Mouse (Mus musculus) heart, embryonic 13.5 days (tissue): ENCODE measurements around the gene Gm7534. TPM values are rescaled to one million over a fixed set of nuclear protein-coding genes. Genes with fewer than 3 reads are reported as not detected.

Experiments
- ATAC-seq: fragments of 200-750 bp; cut with Nextera tagmentation; 2 replicates; pipeline ENCODE4 v1.8.0; 2017; ENCODE audit warnings: moderate TSS enrichment; ENCODE audit not compliant: insufficient number of reproducible peaks, low FRiP score, low TSS enrichment; ENCODE audit errors: extremely low read depth
- H3K27ac ChIP-seq: fragments of 300-500 bp; sonication (generic); replicated peaks from 2 replicates; pipeline ENCODE4 v1.5.1; 2015; ENCODE audit warnings: moderate library complexity, mild to moderate bottlenecking, inconsistent platforms
- H3K27me3 ChIP-seq: fragments of 300-500 bp; sonication (generic); replicated peaks from 2 replicates; pipeline ENCODE4 v1.6.1; 2015; ENCODE audit warnings: mild to moderate bottlenecking, inconsistent platforms
- H3K36me3 ChIP-seq: fragments of 300-500 bp; sonication (generic); 2 replicates; pipeline ENCODE4 v1.6.1; 2015; ENCODE audit warnings: mild to moderate bottlenecking, inconsistent platforms
- H3K4me1 ChIP-seq: fragments of 300-500 bp; sonication (generic); 2 replicates; pipeline ENCODE4 v1.6.1; 2015; ENCODE audit warnings: inconsistent platforms
- H3K4me2 ChIP-seq: fragments of 300-500 bp; sonication (generic); 2 replicates; pipeline ENCODE4 v1.6.1; 2015; ENCODE audit warnings: inconsistent platforms, mild to moderate bottlenecking, moderate library complexity
- H3K4me3 ChIP-seq: fragments of 300-500 bp; sonication (generic); 2 replicates; pipeline ENCODE4 v1.5.1; 2015; ENCODE audit warnings: moderate library complexity, mild to moderate bottlenecking, inconsistent platforms
- H3K9ac ChIP-seq: fragments of 300-500 bp; sonication (generic); 2 replicates; pipeline ENCODE4 v1.6.1; 2015; ENCODE audit warnings: inconsistent platforms, mild to moderate bottlenecking, moderate library complexity
- H3K9me3 ChIP-seq: fragments of 300-500 bp; sonication (generic); 2 replicates; pipeline ENCODE4 v1.6.1; 2016; ENCODE audit warnings: inconsistent platforms
- WGBS: fragments of 180-500 bp; shearing (Covaris S2); methylation state at CpG from one replicate; pipeline ENCODE4 v1.1.7; 2015; ENCODE audit warnings: mixed read lengths; 5-methylcytosine and 5-hydroxymethylcytosine counted together
- polyA plus RNA-seq: library from polyadenylated mRNA; unstranded; fragments of >200 nt; fragmentation: Nextera tagmentation; extraction: Ambion mirVana; gene quantifications from 2 replicates; pipeline ENCODE4 v1.2.1, GENCODE M21; 2015

Gene Gm7534
- polyA plus RNA-seq, 1 experiment from 2014 or later = not detected

- Histone ChIP-seq H3K36me3 (no peaks in the 10 kb centered on the region), H3K9me3 (no peaks in the 10 kb centered on the region), H3K27me3 (no peaks in the 10 kb centered on the region), H3K4me1 (no peaks in the 10 kb centered on the region), H3K9ac (no peak overlapping the region), H3K4me2 (no peak overlapping the region), H3K4me3 (no peak overlapping the region), H3K27ac (no peak overlapping the region)
- no peak for ATAC-seq
- 59% methylated on average over 2 of the region's 2 CpGs for WGBS
Observed at GRCm38 (mm10) chr4:134199371-134199770, 3.4 kb downstream of the Gm7534 start.

GRCm38 (mm10) chr4:134186268-134186667, 16.5 kb downstream of the Gm7534 start:
- peaks cover 21% of the 10 kb centered on the region for H3K4me1 ChIP-seq
- under 1% methylated on average over 22 of the region's 22 CpGs for WGBS

GRCm38 (mm10) chr4:134185569-134185968, 17.2 kb downstream of the Gm7534 start:
- ATAC-seq = no peak
- H3K36me3 ChIP-seq = no peaks in the 10 kb centered on the region
- H3K9me3 ChIP-seq = no peaks in the 10 kb centered on the region
- H3K27me3 ChIP-seq = no peaks in the 10 kb centered on the region
- H3K27ac ChIP-seq = 0 out of 2 replicates have a peak overlapping the region, but pooled peaks have one; percentile 90
- H3K4me1 ChIP-seq = peaks cover 28% of the 10 kb centered on the region
- WGBS = 75% methylated on average over 3 of the region's 3 CpGs
- peak overlapping the region; percentile 95 for H3K4me2 ChIP-seq
- peak overlapping the region; percentile 91 for H3K4me3 ChIP-seq
- peak overlapping the region; percentile 96 for H3K9ac ChIP-seq

More at GRCm38 (mm10) chr4:134186268-134186667, 16.5 kb downstream of the Gm7534 start:
- Histone ChIP-seq H3K27me3 (no peaks in the 10 kb centered on the region), H3K4me2 (peak overlapping the region; percentile 95), H3K9me3 (no peaks in the 10 kb centered on the region), H3K9ac (peak overlapping the region; percentile 96), H3K36me3 (no peaks in the 10 kb centered on the region), H3K4me3 (peak overlapping the region; percentile 91), H3K27ac (peak overlapping the region; percentile 90)
- ATAC-seq = no peak

GRCm38 (mm10) chr4:134183711-134184110, 19.1 kb downstream of the Gm7534 start:
- Histone ChIP-seq H3K36me3 (no peaks in the 10 kb centered on the region), H3K27ac (no peak overlapping the region), H3K9ac (no peak overlapping the region), H3K4me3 (no peak overlapping the region), H3K27me3 (no peaks in the 10 kb centered on the region), H3K9me3 (no peaks in the 10 kb centered on the region), H3K4me2 (no peak overlapping the region), H3K4me1 (peaks cover 30% of the 10 kb centered on the region)
- no peak for ATAC-seq
- WGBS = 64% methylated on average over 3 of the region's 3 CpGs

- Histone ChIP-seq H3K4me2 (no peak overlapping the region), H3K36me3 (no peaks in the 10 kb centered on the region), H3K9ac (no peak overlapping the region), H3K4me3 (no peak overlapping the region), H3K27me3 (no peaks in the 10 kb centered on the region), H3K27ac (0 out of 2 replicates have a peak overlapping the region, but pooled peaks have one; percentile 12), H3K4me1 (peaks cover 35% of the 10 kb centered on the region), H3K9me3 (no peaks in the 10 kb centered on the region)
- ATAC-seq = no peak
Observed at GRCm38 (mm10) chr4:134181825-134182224, 21.0 kb downstream of the Gm7534 start.

- Histone ChIP-seq H3K27ac (no peak overlapping the region), H3K4me3 (no peak overlapping the region), H3K9me3 (no peaks in the 10 kb centered on the region), H3K4me1 (peaks cover 34% of the 10 kb centered on the region), H3K36me3 (peaks cover 6% of the 10 kb centered on the region), H3K9ac (peak overlapping the region; percentile 2; the same call in 1 of the 2 replicates), H3K4me2 (no peak overlapping the region), H3K27me3 (no peaks in the 10 kb centered on the region)
- ATAC-seq = no peak
- WGBS = 63% methylated on average over 1 of the region's 1 CpGs
Observed at GRCm38 (mm10) chr4:134181112-134181511, 21.7 kb downstream of the Gm7534 start.

GRCm38 (mm10) chr4:134172391-134172790, 30.4 kb downstream of the Gm7534 start:
- whole genome bisulfite sequencing = 46% methylated on average over 3 of the region's 3 CpGs

GRCm38 (mm10) chr4:134166906-134167305, 35.9 kb downstream of the Gm7534 start:
- H3K4me1 ChIP-seq = peaks cover 30% of the 10 kb centered on the region
- peaks cover 40% of the 10 kb centered on the region for H3K36me3 ChIP-seq
- H3K4me2 ChIP-seq = no peak overlapping the region
- 85% methylated on average over 3 of the region's 3 CpGs for WGBS
- ATAC-seq = no peak
- H3K9ac ChIP-seq = no peak overlapping the region
- H3K9me3 ChIP-seq = no peaks in the 10 kb centered on the region
- no peak overlapping the region for H3K4me3 ChIP-seq
- no peak overlapping the region for H3K27ac ChIP-seq
- no peaks in the 10 kb centered on the region for H3K27me3 ChIP-seq

More at GRCm38 (mm10) chr4:134172391-134172790, 30.4 kb downstream of the Gm7534 start:
- ATAC-seq = no peak
- no peaks in the 10 kb centered on the region for H3K27me3 ChIP-seq
- no peak overlapping the region for H3K4me3 ChIP-seq
- peaks cover 29% of the 10 kb centered on the region for H3K36me3 ChIP-seq
- no peak overlapping the region for H3K9ac ChIP-seq
- 0 out of 2 replicates have a peak overlapping the region, but pooled peaks have one; percentile 20 for H3K27ac ChIP-seq
- peaks cover 21% of the 10 kb centered on the region for H3K4me1 ChIP-seq
- H3K9me3 ChIP-seq = no peaks in the 10 kb centered on the region
- H3K4me2 ChIP-seq = no peak overlapping the region

- no peaks in the 10 kb centered on the region for H3K9me3 ChIP-seq
- peaks cover 21% of the 10 kb centered on the region for H3K4me1 ChIP-seq
- H3K4me2 ChIP-seq = peak overlapping the region; percentile 22; the same call in 1 of the 2 replicates
- ATAC-seq = no peak
- H3K36me3 ChIP-seq = peaks cover 32% of the 10 kb centered on the region
- H3K27me3 ChIP-seq = no peaks in the 10 kb centered on the region
- H3K4me3 ChIP-seq = no peak overlapping the region
- H3K27ac ChIP-seq = peak overlapping the region; percentile 51; the same call in 1 of the 2 replicates
- 0 out of 2 replicates have a peak overlapping the region, but pooled peaks have one; percentile 2 for H3K9ac ChIP-seq
- WGBS = 73% methylated on average over 3 of the region's 3 CpGs
Observed at GRCm38 (mm10) chr4:134165548-134166465, 37.0 kb downstream of the Gm7534 start.

GRCm38 (mm10) chr4:134165024-134165423, 37.8 kb downstream of the Gm7534 start:
- Histone ChIP-seq H3K9ac (peak overlapping the region; percentile 0; the same call in 1 of the 2 replicates), H3K4me2 (peak overlapping the region; percentile 22)

GRCm38 (mm10) chr4:134164591-134164990, 38.2 kb downstream of the Gm7534 start:
- ATAC-seq = no peak
- 85% methylated on average over 5 of the region's 6 CpGs for WGBS
- H3K9me3 ChIP-seq = no peaks in the 10 kb centered on the region
- H3K36me3 ChIP-seq = peaks cover 32% of the 10 kb centered on the region
- H3K27me3 ChIP-seq = no peaks in the 10 kb centered on the region
- H3K9ac ChIP-seq = no peak overlapping the region
- peak overlapping the region; percentile 22; the same call in 1 of the 2 replicates for H3K4me2 ChIP-seq
- peaks cover 21% of the 10 kb centered on the region for H3K4me1 ChIP-seq
- no peak overlapping the region for H3K4me3 ChIP-seq
- H3K27ac ChIP-seq = peak overlapping the region; percentile 51

More at GRCm38 (mm10) chr4:134165024-134165423, 37.8 kb downstream of the Gm7534 start:
- peak overlapping the region; percentile 51 for H3K27ac ChIP-seq
- ATAC-seq = no peak
- no peaks in the 10 kb centered on the region for H3K9me3 ChIP-seq
- no peak overlapping the region for H3K4me3 ChIP-seq
- H3K27me3 ChIP-seq = no peaks in the 10 kb centered on the region
- WGBS = 25% methylated on average over 6 of the region's 6 CpGs
- peaks cover 32% of the 10 kb centered on the region for H3K36me3 ChIP-seq
- peaks cover 21% of the 10 kb centered on the region for H3K4me1 ChIP-seq
